Mouse (Mus musculus) MEL (cell line): ENCODE measurements around the gene Gm17657. TPM values are rescaled to one million over a fixed set of nuclear protein-coding genes. Genes with fewer than 3 reads are reported as not detected.

Experiments
- DNase-seq: peaks from one replicate; pipeline ENCODE4 v3.0.0; 2011; ENCODE audit warnings: low read depth, low spot score
- H3K27ac ChIP-seq: 2 replicates; pipeline ENCODE4 v1.5.1; 2012; ENCODE audit warnings: low read depth, mild to moderate bottlenecking, control low read depth, low read length, moderate library complexity; ENCODE audit not compliant: control insufficient read depth
- H3K27me3 ChIP-seq, 2 experiments: fragments of 150-350 bp in 1 of 2; sonication (generic) in 1 of 2; 2 replicates each; pipeline ENCODE4 v1.6.1; 2012; ENCODE audit warnings: low read length in 2 of 2, mild to moderate bottlenecking in 2 of 2, improper control_type of control experiment in 1 of 2, moderate library complexity in 1 of 2; ENCODE audit not compliant: insufficient read depth in 2 of 2, control insufficient read depth in 1 of 2
- H3K36me3 ChIP-seq, 2 experiments: 2 replicates each; pipeline ENCODE4 v1.6.1; 2012 to 2014; ENCODE audit warnings: low read length in 2 of 2, improper control_type of control experiment in 1 of 2, inconsistent platforms in 1 of 2, mild to moderate bottlenecking in 1 of 2; ENCODE audit not compliant: insufficient read depth in 2 of 2, control insufficient read depth in 1 of 2
- H3K4me1 ChIP-seq, 2 experiments: fragments of 150-350 bp in 1 of 2; sonication (generic) in 1 of 2; 2 replicates each; pipeline ENCODE4 v1.6.1; 2012; ENCODE audit warnings: low read length in 2 of 2, improper control_type of control experiment in 1 of 2, mild to moderate bottlenecking in 1 of 2; ENCODE audit not compliant: insufficient read depth in 2 of 2, control insufficient read depth in 1 of 2
- H3K4me3 ChIP-seq, 2 experiments: fragments of 150-350 bp in 1 of 2; sonication (generic) in 1 of 2; 2 replicates each; pipeline ENCODE4 v1.5.1; 2012; ENCODE audit warnings: low read depth in 2 of 2, low read length in 2 of 2, mild to moderate bottlenecking in 2 of 2, moderate library complexity in 2 of 2, control low read depth in 1 of 2, improper control_type of control experiment in 1 of 2; ENCODE audit not compliant: control insufficient read depth in 1 of 2, insufficient read depth in 1 of 2
- H3K79me2 ChIP-seq: 2 replicates; pipeline ENCODE4 v1.6.1; 2012; ENCODE audit warnings: mild to moderate bottlenecking, low read length, moderate library complexity; ENCODE audit not compliant: control insufficient read depth, poor library complexity, insufficient read depth
- H3K9ac ChIP-seq: 2 replicates; pipeline ENCODE4 v1.6.1; 2012; ENCODE audit warnings: low read depth, mild to moderate bottlenecking, control low read depth, low read length, moderate library complexity; ENCODE audit not compliant: control insufficient read depth, poor library complexity, severe bottlenecking
- H3K9me3 ChIP-seq: fragments of 150-350 bp; sonication (generic); replicated peaks from 2 replicates; pipeline ENCODE4 v1.6.1; 2012; ENCODE audit warnings: mild to moderate bottlenecking, low read length, improper control_type of control experiment, moderate library complexity; ENCODE audit not compliant: insufficient read depth
- ELF1 ChIP-seq: IDR thresholded peaks from 2 replicates; pipeline ENCODE4 v1.6.1; 2014; ENCODE audit warnings: low read depth, mild to moderate bottlenecking, inconsistent platforms, low read length, improper control_type of control experiment, moderate library complexity
- ETS1 ChIP-seq: IDR thresholded peaks from 2 replicates; pipeline ENCODE4 v1.6.1; 2012; ENCODE audit warnings: low read depth, mild to moderate bottlenecking, inconsistent platforms, low read length, improper control_type of control experiment, moderate library complexity
- GATA1 ChIP-seq: IDR thresholded peaks from 2 replicates; pipeline ENCODE4 v1.6.1; 2011; ENCODE audit warnings: low read depth, low read length, improper control_type of control experiment
- HCFC1 ChIP-seq: IDR thresholded peaks from 2 replicates; pipeline ENCODE4 v1.6.1; 2012; ENCODE audit warnings: low read depth, mild to moderate bottlenecking, inconsistent platforms, low read length, improper control_type of control experiment, moderate library complexity
- MXI1 ChIP-seq: IDR thresholded peaks from 2 replicates; pipeline ENCODE4 v1.6.1; 2011; ENCODE audit warnings: mild to moderate bottlenecking, low read depth, low read length, improper control_type of control experiment
- MYB ChIP-seq: IDR thresholded peaks from 2 replicates; pipeline ENCODE4 v1.6.1; 2011; ENCODE audit warnings: mild to moderate bottlenecking, low read depth, low read length, improper control_type of control experiment
- RAD21 ChIP-seq: IDR thresholded peaks from 2 replicates; pipeline ENCODE4 v1.6.1; 2011; ENCODE audit warnings: mild to moderate bottlenecking, low read depth, low read length, improper control_type of control experiment
- RCOR1 ChIP-seq: IDR thresholded peaks from 2 replicates; pipeline ENCODE4 v1.6.1; 2012; ENCODE audit warnings: low read depth, mild to moderate bottlenecking, inconsistent platforms, low read length, improper control_type of control experiment
- UBTF ChIP-seq: IDR thresholded peaks from 2 replicates; pipeline ENCODE4 v1.6.1; 2012; ENCODE audit warnings: low read depth, mild to moderate bottlenecking, inconsistent platforms, low read length, improper control_type of control experiment, moderate library complexity, borderline replicate concordance; ENCODE audit not compliant: insufficient read depth
- USF2 ChIP-seq, 2 experiments: IDR thresholded peaks; 2 replicates each; pipeline ENCODE4 v1.6.1; 2011 to 2012; ENCODE audit warnings: improper control_type of control experiment in 2 of 2, low read length in 2 of 2, borderline replicate concordance in 1 of 2, inconsistent platforms in 1 of 2, low read depth in 1 of 2, mild to moderate bottlenecking in 1 of 2; ENCODE audit not compliant: insufficient read depth in 1 of 2
- ZNF384 ChIP-seq: IDR thresholded peaks from 2 replicates; pipeline ENCODE4 v1.6.1; 2012; ENCODE audit warnings: low read depth, mild to moderate bottlenecking, inconsistent platforms, low read length, improper control_type of control experiment
- polyA plus RNA-seq, 2 experiments: library from polyadenylated mRNA; stranded (reverse) in 1 of 2; unstranded in 1 of 2; fragments of >175 nt in 1 of 2; fragments of >200 nt in 1 of 2; gene quantifications; 2 replicates each; pipeline versions ENCODE4 v1.2.1 to v1.2.4; 2012; ENCODE audit warnings: low replicate concordance in 2 of 2, low read depth in 1 of 2; ENCODE audit not compliant: insufficient read length in 2 of 2, insufficient read depth in 1 of 2, missing spikeins in 1 of 2
- total RNA-seq: library from RNA; depleted of rRNA; stranded (reverse); fragments of 300-350 nt; gene quantifications from 2 replicates; pipeline ENCODE4 v1.2.3, GENCODE M21; 2012

Gm17657 gene
- total and polyA plus RNA-seq, 3 experiments: 0.31 to 2.7 TPM; not detected in 1

DNA sequence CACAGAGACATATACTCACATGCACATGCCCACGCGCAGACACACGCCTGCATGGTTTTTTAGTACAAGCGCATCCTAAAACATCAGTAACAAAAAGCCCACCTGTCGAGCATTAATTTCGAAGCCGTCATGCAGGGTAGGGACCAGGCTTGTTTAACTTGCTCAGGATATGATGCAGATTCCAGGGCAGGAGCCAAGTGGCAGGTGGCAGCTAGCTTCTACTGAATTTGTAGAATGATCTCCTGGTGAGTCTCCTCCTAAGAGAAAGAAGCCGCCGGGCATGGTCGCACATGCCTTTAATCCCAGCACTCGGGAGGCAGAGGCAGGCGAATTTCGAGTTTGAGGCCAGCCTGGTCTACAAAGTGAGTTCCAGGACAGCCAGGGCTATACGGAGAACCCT is 49.6 kb upstream of the Gm17657 start:
- peaks cover 0 to 2% of the 10 kb centered on the region in 2 experiments; a peak in 2 of 4 replicates for H3K36me3 ChIP-seq

DNA sequence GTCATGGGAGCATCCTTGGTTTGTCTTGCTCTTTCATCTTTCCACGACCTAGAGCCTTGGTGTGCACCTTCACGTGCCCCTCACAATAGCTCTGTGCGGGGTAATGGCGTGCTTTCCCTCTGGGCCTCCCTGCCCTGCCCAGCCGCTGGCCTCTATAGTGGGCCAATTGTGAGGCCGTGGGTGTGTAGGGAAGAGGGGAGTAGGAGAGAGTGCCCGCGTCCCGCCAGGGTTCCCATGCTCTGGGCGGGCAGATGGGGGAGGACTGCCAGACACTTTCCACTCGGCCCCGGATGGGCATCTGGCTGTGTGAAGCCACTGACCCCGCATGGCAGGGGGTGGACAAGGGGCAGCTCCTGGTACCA is 47.3 kb upstream of the Gm17657 start:
- Histone ChIP-seq H3K27me3 (no peaks in the 10 kb centered on the region), H3K9me3 (no peaks in the 10 kb centered on the region)
- TF ChIP-seq HCFC1 (no peak), MYB (no peak), RAD21 (no peak), ETS1 (no peak), GATA1 (no peak), UBTF (no peak), USF2 (IDR thresholded peaks at IDR 0.05; ENCODE audit: borderline replicate concordance in 1 of 2, insufficient read depth in 1 of 2, low read depth in 1 of 2, low read length in 2 of 2) (no peak), MXI1 (no peak), ZNF384 (no peak)
- TF ChIP-seq, all 39 proteins: peak for 0
- Histone ChIP-seq H3K79me2 (no peaks in the 10 kb centered on the region), H3K9ac (no peak overlapping the region), H3K27ac (no peak overlapping the region), H3K4me1 (no peaks in the 10 kb centered on the region), H3K4me3 (no peak overlapping the region), H3K36me3 (peaks cover 0 to 2% of the 10 kb centered on the region in 2 experiments; a peak in 2 of 4 replicates)
- DNase-seq: no peak

More for the DNA sequence above, 49.6 kb upstream of the Gm17657 start:
- Histone ChIP-seq H3K27ac (no peak overlapping the region), H3K4me1 (no peaks in the 10 kb centered on the region), H3K4me3 (no peak overlapping the region), H3K9ac (no peak overlapping the region), H3K27me3 (no peaks in the 10 kb centered on the region)
- DNase-seq: no peak
- no peak for TF ChIP-seq RCOR1
- no peak for TF ChIP-seq ELF1
- TF ChIP-seq HCFC1: no peak
- TF ChIP-seq, all 39 proteins: peak for 0
- Histone ChIP-seq H3K9me3 (no peaks in the 10 kb centered on the region), H3K79me2 (no peaks in the 10 kb centered on the region)

DNA sequence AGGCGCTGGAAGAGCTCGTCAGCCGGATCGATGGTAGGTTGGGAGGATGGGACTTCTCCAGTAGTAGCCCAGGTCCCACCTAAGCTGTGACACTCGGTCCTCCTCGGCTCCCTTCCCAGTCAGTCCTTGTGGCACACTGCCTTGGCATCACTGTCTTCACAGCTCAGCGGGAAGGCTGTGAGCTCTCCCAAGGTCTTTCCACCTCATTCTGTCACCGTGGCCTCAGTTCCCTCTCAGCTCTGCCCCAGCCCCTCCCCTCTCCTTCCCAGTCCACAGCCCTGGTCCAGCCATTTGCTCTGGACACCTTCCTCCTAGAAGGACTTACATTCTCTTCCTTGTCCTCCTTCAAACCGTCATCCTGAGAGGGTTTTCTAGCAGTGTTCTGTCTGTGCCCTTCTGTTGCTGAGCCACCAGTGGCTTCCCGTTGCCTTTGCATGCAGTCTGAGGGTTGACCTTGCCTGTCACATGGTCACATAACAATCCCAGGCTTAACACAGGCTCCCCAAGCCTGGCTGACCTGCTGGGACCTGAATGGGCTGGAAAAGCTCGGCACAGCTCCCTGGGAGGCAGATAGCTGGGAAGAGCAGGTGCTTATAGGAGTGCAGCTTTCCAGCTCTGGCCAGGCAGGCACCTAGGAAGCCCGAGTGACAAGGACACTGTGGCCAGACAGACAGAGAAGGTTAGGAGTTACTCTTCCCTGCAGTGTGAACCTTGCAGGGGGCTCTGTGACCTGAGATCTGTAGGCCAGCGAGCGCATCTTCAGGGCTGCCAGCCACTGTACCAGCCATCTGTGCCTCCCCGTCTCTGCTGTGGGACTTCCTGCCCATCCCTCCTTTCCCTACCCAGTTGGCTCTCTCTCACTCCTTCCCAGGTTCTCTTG is 46.7 kb upstream of the Gm17657 start:
- H3K36me3 ChIP-seq: peaks cover 0 to 2% of the 10 kb centered on the region in 2 experiments; a peak in 2 of 4 replicates

More for the DNA sequence above, 46.7 kb upstream of the Gm17657 start:
- Histone ChIP-seq H3K4me3 (no peak overlapping the region), H3K9me3 (no peaks in the 10 kb centered on the region), H3K9ac (no peak overlapping the region), H3K27me3 (no peaks in the 10 kb centered on the region), H3K27ac (no peak overlapping the region), H3K4me1 (no peaks in the 10 kb centered on the region), H3K79me2 (no peaks in the 10 kb centered on the region)
- TF ChIP-seq RAD21: no peak
- DNase-seq: no peak
